Comparison of ENCODE assay signal across 8 mouse cellular contexts in the genomic region with DNA sequence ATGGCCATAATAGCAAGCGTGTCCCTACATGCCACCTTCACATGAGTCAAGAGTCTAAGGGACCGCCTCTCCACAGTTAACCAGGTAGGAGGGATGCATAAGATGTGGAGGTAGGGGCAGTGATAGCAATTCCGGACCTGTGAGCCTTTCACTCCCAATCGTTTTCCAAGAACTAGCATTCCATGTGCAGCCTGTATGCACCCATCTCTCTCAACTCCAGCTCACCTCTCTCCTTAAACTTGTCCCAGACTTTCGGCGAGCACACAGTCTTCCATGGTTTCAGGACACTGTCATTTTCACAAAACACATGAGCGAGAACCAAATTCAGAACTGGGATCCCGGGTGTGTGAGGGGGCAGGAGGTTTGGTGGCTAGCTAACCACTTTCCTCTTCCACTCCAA. TPM values are rescaled to one million over a fixed set of nuclear protein-coding genes. Genes with fewer than 3 reads are reported as not detected.
DNase-seq lines count a peak whose midpoint lies in the region; ATAC-seq and TF ChIP-seq lines count a peak whose summit lies in the region.

No protein-coding gene starts in this region.

- H3K27me3 ChIP-seq in kidney, adult 2 months (replicated peaks; ENCODE audit: control insufficient read depth, insufficient read depth, low read length) = no peaks in the 10 kb centered on the region
- H3K27me3 ChIP-seq in embryonic facial prominence, embryonic 12.5 days = no peaks in the 10 kb centered on the region
- no peaks in the 10 kb centered on the region for H3K27me3 ChIP-seq in hindbrain, postnatal 0 days (ENCODE audit: insufficient read depth, low read length)

- H3K4me1 ChIP-seq in kidney, adult 2 months (ENCODE audit: control insufficient read depth, insufficient read depth, low read length) = no peaks in the 10 kb centered on the region
- H3K4me1 ChIP-seq in embryonic facial prominence, embryonic 12.5 days = 0 out of 2 replicates have a peak, but pooled peaks cover 8% of the 10 kb centered on the region
- H3K4me1 ChIP-seq in hindbrain, postnatal 0 days (ENCODE audit: insufficient read depth, low read length) = 0 out of 2 replicates have a peak, but pooled peaks cover 2% of the 10 kb centered on the region

- peak overlapping the region; percentile 90 for H3K9ac ChIP-seq in embryonic facial prominence, embryonic 12.5 days
- peak overlapping the region; percentile 92 for H3K9ac ChIP-seq in hindbrain, postnatal 0 days (replicated peaks; ENCODE audit: low read length)

- no peak overlapping the region for H3K27ac ChIP-seq in kidney, adult 2 months (ENCODE audit: insufficient read depth, low read depth, low read length)
- peak overlapping the region; percentile 98; the same call in 1 of the 2 replicates for H3K27ac ChIP-seq in embryonic facial prominence, embryonic 12.5 days
- peak overlapping the region; percentile 98 for H3K27ac ChIP-seq in hindbrain, postnatal 0 days

- WGBS in kidney, adult 2 months = 32% methylated on average over 8 of the region's 8 CpGs
- WGBS in embryonic facial prominence, embryonic 12.5 days = 38% methylated on average over 8 of the region's 8 CpGs
- 38% methylated on average over 8 of the region's 8 CpGs for WGBS in hindbrain, postnatal 0 days

- no peak for DNase-seq in kidney, adult 2 months
- no peak for DNase-seq in kidney, postnatal 14 days
- DNase-seq in CD4-positive helper T cell, adult 2 months (ENCODE audit: low read depth, low spot score) = peak; percentile 2
- no peak for DNase-seq in hindbrain, postnatal 0 days (ENCODE audit: low spot score)
- DNase-seq in naive thymus-derived CD4-positive, alpha-beta T cell, adult 2 months (ENCODE audit: low read depth) = peak; percentile 13
- no peak for DNase-seq in ovary, postnatal 14 days (ENCODE audit: low spot score)
- DNase-seq in spleen, postnatal 14 days (ENCODE audit: low spot score in 2 of 2) = no peak

- TF ChIP-seq POLR2A in kidney, adult 2 months (IDR thresholded peaks at IDR 0.05; ENCODE audit: low read depth, low read length) = no peak

- no peak for TF ChIP-seq CTCF in kidney, adult 2 months (conservative IDR thresholded peaks at IDR 0.05; ENCODE audit: insufficient read depth, insufficient read length, low read depth, low read length)
- no peak for TF ChIP-seq CTCF in hindbrain, postnatal 0 days (IDR thresholded peaks at IDR 0.05; ENCODE audit: low read depth)

- peak overlapping the region; percentile 16; the same call in 1 of the 2 replicates for H3K4me3 ChIP-seq in kidney, adult 2 months (ENCODE audit: insufficient read depth, low read depth, low read length)
- peak overlapping the region; percentile 66 for H3K4me3 ChIP-seq in embryonic facial prominence, embryonic 12.5 days
- peak overlapping the region; percentile 78 for H3K4me3 ChIP-seq in hindbrain, postnatal 0 days (ENCODE audit: low read length)

- no peaks in the 10 kb centered on the region for H3K36me3 ChIP-seq in kidney, adult 2 months (ENCODE audit: control insufficient read depth, insufficient read depth, low read length)
- peaks cover 18% of the 10 kb centered on the region; the same call in 1 of the 2 replicates for H3K36me3 ChIP-seq in embryonic facial prominence, embryonic 12.5 days
- no peaks in the 10 kb centered on the region for H3K36me3 ChIP-seq in hindbrain, postnatal 0 days (ENCODE audit: insufficient read depth, low read length)

- no peak for ATAC-seq in embryonic facial prominence, embryonic 12.5 days (ENCODE audit: insufficient number of reproducible peaks, insufficient read depth, low FRiP score, low TSS enrichment)
- ATAC-seq in hindbrain, postnatal 0 days = peak; percentile 4; the same call in 1 of the 2 replicates

- H3K9me3 ChIP-seq in embryonic facial prominence, embryonic 12.5 days = no peaks in the 10 kb centered on the region
- H3K9me3 ChIP-seq in hindbrain, postnatal 0 days (ENCODE audit: low read length) = no peaks in the 10 kb centered on the region

- peak overlapping the region; percentile 66 for H3K4me2 ChIP-seq in embryonic facial prominence, embryonic 12.5 days (replicated peaks)
- peak overlapping the region; percentile 79 for H3K4me2 ChIP-seq in hindbrain, postnatal 0 days (ENCODE audit: low read depth, low read length)

RNA-seq across cellular contexts. Expression of a gene that starts 0.9 kb away (rescaled TPM):
- 0.66 and 0.68 TPM in 2 replicates for polyA plus RNA-seq in kidney, adult 2 months (2012; rRNA removed)
- 14.4 and 15.3 TPM in 2 replicates for polyA plus RNA-seq in embryonic facial prominence, embryonic 12.5 days (2016; fragmentation: Nextera tagmentation; extraction: Ambion mirVana)
- 7.4 and 8.2 TPM in 2 replicates for total RNA-seq in hindbrain, postnatal 0 days (2014; rRNA removed)
- 9.9 and 10.8 TPM in 2 replicates for polyA plus RNA-seq in hindbrain, postnatal 0 days (2015; fragmentation: Nextera tagmentation; extraction: Ambion mirVana)

RNA-seq across cellular contexts. Expression of a gene that starts 24.7 kb away (rescaled TPM):
- 0.53 and 0.66 TPM in 2 replicates for polyA plus RNA-seq in kidney, adult 2 months (2012; rRNA removed)
- polyA plus RNA-seq in embryonic facial prominence, embryonic 12.5 days (2016; fragmentation: Nextera tagmentation; extraction: Ambion mirVana) = 15.2 and 15.8 TPM in 2 replicates
- 15.5 and 16.7 TPM in 2 replicates for total RNA-seq in hindbrain, postnatal 0 days (2014; rRNA removed)
- polyA plus RNA-seq in hindbrain, postnatal 0 days (2015; fragmentation: Nextera tagmentation; extraction: Ambion mirVana) = 7.8 and 8.5 TPM in 2 replicates

RNA-seq across cellular contexts. Expression of a gene that starts 35.2 kb away (rescaled TPM):
- polyA plus RNA-seq in kidney, adult 2 months (2012; rRNA removed) = 3.6 and 4.8 TPM in 2 replicates
- polyA plus RNA-seq in embryonic facial prominence, embryonic 12.5 days (2016; fragmentation: Nextera tagmentation; extraction: Ambion mirVana) = 45.1 and 49.8 TPM in 2 replicates
- total RNA-seq in hindbrain, postnatal 0 days (2014; rRNA removed) = 11.4 and 16.8 TPM in 2 replicates
- polyA plus RNA-seq in hindbrain, postnatal 0 days (2015; fragmentation: Nextera tagmentation; extraction: Ambion mirVana) = 12.6 and 13.7 TPM in 2 replicates

Comparison
In these comparisons a context has a peak if more than half of its experiments do, and no peak if none do; other contexts are left out.
1. DNase-seq: peak in CD4-positive helper T cell, adult 2 months (single experiment) and naive thymus-derived CD4-positive, alpha-beta T cell, adult 2 months (single experiment); none in kidney, adult 2 months (single experiment), kidney, postnatal 14 days (single experiment), hindbrain, postnatal 0 days (single experiment), ovary, postnatal 14 days (single experiment) and spleen, postnatal 14 days (0 of 2).
2. H3K4me3 ChIP-seq: peak in every context shown above with its lines; median percentile 78 in hindbrain, postnatal 0 days; 66 in embryonic facial prominence, embryonic 12.5 days; 16 in kidney, adult 2 months.